Mouse (Mus musculus): ENCODE results near the gene Zfp385a. TPM values are rescaled to one million over a fixed set of nuclear protein-coding genes. Genes with fewer than 3 reads are reported as not detected.

Gene Zfp385a
- polyA plus RNA-seq, 1 experiment: 28.1 TPM

GRCm38 (mm10) chr15:103370462-103370861 is 30.6 kb upstream of the Zfp385a start:
- Histone ChIP-seq H3K27ac (ENCODE audit: insufficient read depth, low read length) (no peak overlapping the region), H3K27me3 (ENCODE audit: control insufficient read depth, insufficient read depth, low read length) (peaks cover 7% of the 10 kb centered on the region), H3K4me1 (ENCODE audit: control insufficient read depth, insufficient read depth, insufficient read length) (no peaks in the 10 kb centered on the region), H3K36me3 (ENCODE audit: control insufficient read depth, insufficient read depth, low read length) (no peaks in the 10 kb centered on the region), H3K4me3 (ENCODE audit: extremely low read depth, insufficient read depth, insufficient read length) (no peak overlapping the region)
- WGBS: 29% methylated on average over 4 of the region's 4 CpGs
- TF ChIP-seq POLR2A (IDR thresholded peaks at IDR 0.05; ENCODE audit: low read depth, low read length) (no peak), CTCF (IDR thresholded peaks at IDR 0.05; ENCODE audit: extremely low read depth, insufficient read depth, insufficient read length, insufficient replicate concordance) (no peak)
- DNase-seq (ENCODE audit: low read depth in 1 of 2, low spot score in 2 of 2): no peak

GRCm38 (mm10) chr15:103369123-103369522 is 29.2 kb upstream of the Zfp385a start:
- TF ChIP-seq CTCF (IDR thresholded peaks at IDR 0.05; ENCODE audit: extremely low read depth, insufficient read depth, insufficient read length, insufficient replicate concordance) (no peak), POLR2A (IDR thresholded peaks at IDR 0.05; ENCODE audit: low read depth, low read length) (no peak)
- no peaks in the 10 kb centered on the region for H3K4me1 ChIP-seq (ENCODE audit: control insufficient read depth, insufficient read depth, insufficient read length)
- 85% methylated on average over 1 of the region's 1 CpGs for WGBS

DNA sequence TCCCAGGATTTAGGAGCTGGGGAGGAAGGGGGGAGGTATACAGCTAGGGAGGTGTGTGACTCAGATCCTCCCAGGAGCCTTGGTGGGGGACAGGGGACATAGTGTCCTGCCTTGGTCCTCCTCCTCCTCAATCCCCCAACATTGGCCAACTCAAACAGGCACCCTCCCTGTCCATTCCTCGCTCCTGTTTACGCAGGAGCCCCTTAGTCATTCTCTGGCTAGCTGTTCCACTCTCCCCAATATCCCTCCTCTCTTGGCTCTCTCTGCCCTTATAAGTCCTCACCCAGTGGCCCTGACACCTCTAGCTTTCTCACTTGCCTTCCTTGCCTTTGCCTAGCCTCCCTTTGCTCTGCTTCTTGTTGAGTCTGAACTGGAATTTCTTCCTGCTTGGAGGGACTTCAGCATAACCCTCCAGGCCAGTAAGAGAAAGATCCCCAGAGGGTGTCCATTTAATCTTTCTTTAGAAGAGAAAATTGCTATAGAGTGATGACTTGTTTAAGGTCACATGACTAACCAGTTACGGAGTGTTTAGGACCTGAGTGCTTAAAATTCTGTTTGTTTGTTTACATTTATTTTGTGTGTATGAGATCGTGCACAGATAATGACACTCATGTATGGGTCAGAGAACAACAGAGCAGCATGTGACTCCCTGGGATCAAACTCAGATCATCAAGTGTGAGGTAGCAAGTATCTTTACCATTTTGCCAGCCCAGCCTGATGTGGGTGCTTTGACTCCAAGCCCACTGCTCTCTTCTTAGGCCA is 28.5 kb upstream of the Zfp385a start:
- 92% methylated on average over 4 of the region's 4 CpGs for WGBS
- no peak for DNase-seq (ENCODE audit: low read depth in 1 of 2, low spot score in 2 of 2)
- H3K27me3 ChIP-seq (ENCODE audit: control insufficient read depth, insufficient read depth, low read length): peaks cover 7% of the 10 kb centered on the region
- no peak overlapping the region for H3K4me3 ChIP-seq (ENCODE audit: extremely low read depth, insufficient read depth, insufficient read length)
- no peak overlapping the region for H3K27ac ChIP-seq (ENCODE audit: insufficient read depth, low read length)
- H3K36me3 ChIP-seq (ENCODE audit: control insufficient read depth, insufficient read depth, low read length): no peaks in the 10 kb centered on the region
- TF ChIP-seq CTCF (IDR thresholded peaks at IDR 0.05; ENCODE audit: extremely low read depth, insufficient read depth, insufficient read length, insufficient replicate concordance) (no peak), POLR2A (IDR thresholded peaks at IDR 0.05; ENCODE audit: low read depth, low read length) (no peak)
- no peaks in the 10 kb centered on the region for H3K4me1 ChIP-seq (ENCODE audit: control insufficient read depth, insufficient read depth, insufficient read length)

More at GRCm38 (mm10) chr15:103369123-103369522, 29.2 kb upstream of the Zfp385a start:
- peaks cover 7% of the 10 kb centered on the region for H3K27me3 ChIP-seq (ENCODE audit: control insufficient read depth, insufficient read depth, low read length)
- H3K36me3 ChIP-seq (ENCODE audit: control insufficient read depth, insufficient read depth, low read length): no peaks in the 10 kb centered on the region
- DNase-seq (ENCODE audit: low read depth in 1 of 2, low spot score in 2 of 2): no peak
- H3K27ac ChIP-seq (ENCODE audit: insufficient read depth, low read length): no peak overlapping the region
- H3K4me3 ChIP-seq (ENCODE audit: extremely low read depth, insufficient read depth, insufficient read length): no peak overlapping the region

DNA sequence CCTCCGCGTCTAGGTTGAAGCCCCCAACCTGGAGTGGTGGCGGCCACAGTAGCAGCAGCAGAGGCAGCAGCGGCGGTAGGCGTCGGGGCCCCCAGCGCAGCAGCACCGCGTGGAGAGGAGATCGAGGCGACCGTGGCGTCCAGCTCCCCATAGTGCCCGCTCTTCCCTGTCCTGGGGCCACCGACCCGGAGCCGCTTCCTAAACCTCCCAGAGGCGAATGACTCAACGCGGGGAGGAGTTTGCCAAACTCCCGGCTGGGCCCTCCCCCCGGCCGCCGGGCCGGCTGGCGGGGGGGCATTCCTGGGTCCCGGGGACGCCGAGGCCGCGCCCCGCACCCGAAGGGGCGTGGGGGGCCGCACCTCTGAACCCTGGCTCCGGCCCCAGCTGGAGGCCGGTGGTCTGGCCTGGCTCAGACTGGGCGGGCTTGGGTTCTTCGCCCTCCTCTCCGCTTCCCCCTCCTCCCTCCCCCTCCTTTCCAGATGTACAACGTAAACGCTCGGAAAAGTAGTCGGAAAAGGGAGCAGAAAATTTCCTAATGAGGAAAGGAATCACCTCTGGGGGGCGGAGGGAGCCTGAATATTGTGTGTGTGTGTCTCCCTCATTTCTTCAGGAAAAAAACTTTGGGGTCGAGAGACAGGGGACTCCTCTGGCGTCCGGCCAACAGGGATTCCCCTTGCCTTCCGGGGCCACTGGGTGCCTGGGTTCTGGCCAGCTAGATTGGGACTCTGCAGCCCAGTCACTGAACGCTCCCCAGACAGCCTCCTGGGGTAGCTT is 26.7 kb upstream of the Zfp385a start, which contains the start of gene Itga5:
Gene Itga5 (minus strand): TSS at position 388 of the 774 bp plus-strand sequence.
- 4% methylated on average over 50 of the region's 51 CpGs for WGBS
- TF ChIP-seq POLR2A (IDR thresholded peaks at IDR 0.05; ENCODE audit: low read depth, low read length) (no peak), CTCF (IDR thresholded peaks at IDR 0.05; ENCODE audit: extremely low read depth, insufficient read depth, insufficient read length, insufficient replicate concordance) (no peak)
- Histone ChIP-seq H3K27me3 (ENCODE audit: control insufficient read depth, insufficient read depth, low read length) (peaks cover 7% of the 10 kb centered on the region), H3K36me3 (ENCODE audit: control insufficient read depth, insufficient read depth, low read length) (no peaks in the 10 kb centered on the region), H3K4me3 (ENCODE audit: extremely low read depth, insufficient read depth, insufficient read length) (peak within 1 kb of the TSS; percentile 58), H3K27ac (ENCODE audit: insufficient read depth, low read length) (peak within 1 kb of the TSS; percentile 16; the same call in 1 of the 2 replicates), H3K4me1 (ENCODE audit: control insufficient read depth, insufficient read depth, insufficient read length) (peaks cover 2% of the 10 kb centered on the region; the same call in 1 of the 2 replicates)
- no peak for DNase-seq (ENCODE audit: low read depth in 1 of 2, low spot score in 2 of 2)

- 2% methylated on average over 51 of the region's 51 CpGs for WGBS
- Histone ChIP-seq H3K36me3 (ENCODE audit: control insufficient read depth, insufficient read depth, low read length) (no peaks in the 10 kb centered on the region), H3K27ac (ENCODE audit: insufficient read depth, low read length) (peak overlapping the region; percentile 4; the same call in 1 of the 2 replicates), H3K4me1 (ENCODE audit: control insufficient read depth, insufficient read depth, insufficient read length) (peaks cover 8% of the 10 kb centered on the region; the same call in 1 of the 2 replicates), H3K4me3 (ENCODE audit: extremely low read depth, insufficient read depth, insufficient read length) (peak overlapping the region; percentile 58), H3K27me3 (ENCODE audit: control insufficient read depth, insufficient read depth, low read length) (peaks cover 7% of the 10 kb centered on the region)
- no peak for TF ChIP-seq CTCF (IDR thresholded peaks at IDR 0.05; ENCODE audit: extremely low read depth, insufficient read depth, insufficient read length, insufficient replicate concordance)
- no peak for TF ChIP-seq POLR2A (IDR thresholded peaks at IDR 0.05; ENCODE audit: low read depth, low read length)
- peak in 1 of 2 experiments; percentile 28 for DNase-seq (ENCODE audit: low read depth in 1 of 2, low spot score in 2 of 2)
These were observed 25.8 kb upstream of the Zfp385a start for GRCm38 (mm10) chr15:103365471-103366375.

DNA sequence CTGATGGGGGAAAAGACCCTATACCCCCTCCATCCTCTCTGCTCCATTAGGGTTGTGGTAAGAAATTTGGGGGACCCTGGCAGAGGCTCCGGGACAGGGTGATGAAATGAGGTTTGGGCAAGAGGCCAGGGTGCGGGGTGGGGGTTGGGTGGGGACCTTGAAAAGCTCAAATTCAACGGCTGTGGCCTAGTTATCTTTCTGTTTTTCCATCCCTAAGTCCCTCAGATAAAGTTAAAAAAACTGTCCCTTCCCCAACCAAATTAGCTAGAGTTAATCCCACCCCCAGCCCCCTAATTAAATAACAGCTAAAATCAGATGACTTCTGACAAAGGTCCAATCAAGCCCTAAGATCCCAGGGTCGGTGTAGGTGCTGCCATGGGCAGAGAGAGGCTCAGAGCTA is 24.9 kb upstream of the Zfp385a start:
- WGBS: 37% methylated on average over 4 of the region's 4 CpGs
- no peak overlapping the region for H3K27ac ChIP-seq (ENCODE audit: insufficient read depth, low read length)
- no peak for TF ChIP-seq POLR2A (IDR thresholded peaks at IDR 0.05; ENCODE audit: low read depth, low read length)
- no peak for TF ChIP-seq CTCF (IDR thresholded peaks at IDR 0.05; ENCODE audit: extremely low read depth, insufficient read depth, insufficient read length, insufficient replicate concordance)
- no peaks in the 10 kb centered on the region for H3K36me3 ChIP-seq (ENCODE audit: control insufficient read depth, insufficient read depth, low read length)
- DNase-seq (ENCODE audit: low read depth in 1 of 2, low spot score in 2 of 2): no peak
- H3K4me1 ChIP-seq (ENCODE audit: control insufficient read depth, insufficient read depth, insufficient read length): peaks cover 8% of the 10 kb centered on the region; the same call in 1 of the 2 replicates
- H3K27me3 ChIP-seq (ENCODE audit: control insufficient read depth, insufficient read depth, low read length): peaks cover 7% of the 10 kb centered on the region
- no peak overlapping the region for H3K4me3 ChIP-seq (ENCODE audit: extremely low read depth, insufficient read depth, insufficient read length)
